ENCODE assay signal across 27 mouse cellular contexts in genomic region chr16:7647275-7647926, GRCm38 (mm10).
DNase-seq lines count a peak whose midpoint lies in the region; ATAC-seq lines count a peak whose summit lies in the region.
"Had no signal": no experiment of that assay in that cellular context is flagged by ENCODE, and none has a peak within 500 bp of the region (broad histone marks: within the 10 kb centered on the region; RNA-seq: fewer than 3 reads in every experiment).

No protein-coding gene starts in this region.

- H3K9me3 ChIP-seq in forebrain, embryonic 16.5 days (ENCODE audit: control insufficient read depth, low read length) = no peaks in the 10 kb centered on the region
- H3K9me3 ChIP-seq in forebrain, embryonic 15.5 days = no peaks in the 10 kb centered on the region
- H3K9me3 ChIP-seq in kidney, embryonic 15.5 days (replicated peaks) = no peaks in the 10 kb centered on the region
- no peaks in the 10 kb centered on the region for H3K9me3 ChIP-seq in midbrain, embryonic 12.5 days
- no peaks in the 10 kb centered on the region for H3K9me3 ChIP-seq in midbrain, embryonic 16.5 days (replicated peaks; ENCODE audit: control insufficient read depth, low read length, poor library complexity, severe bottlenecking)
- no peaks in the 10 kb centered on the region for H3K9me3 ChIP-seq in midbrain, embryonic 13.5 days
- H3K9me3 ChIP-seq: heart, embryonic 10.5 days; heart, embryonic 15.5 days; intestine, embryonic 15.5 days; stomach, embryonic 15.5 days had no signal

- H3K27ac ChIP-seq in forebrain, embryonic 16.5 days (ENCODE audit: low read length) = no peak overlapping the region
- no peak overlapping the region for H3K27ac ChIP-seq in forebrain, embryonic 15.5 days (replicated peaks)
- H3K27ac ChIP-seq in kidney, embryonic 15.5 days = peak overlapping the region; percentile 58
- H3K27ac ChIP-seq in midbrain, embryonic 12.5 days (replicated peaks) = no peak overlapping the region; the same call in 1 of the 2 replicates
- H3K27ac ChIP-seq in midbrain, embryonic 16.5 days (ENCODE audit: low read length) = no peak overlapping the region
- no peak overlapping the region for H3K27ac ChIP-seq in midbrain, embryonic 13.5 days
- H3K27ac ChIP-seq: heart, embryonic 10.5 days; heart, embryonic 15.5 days; hindbrain, postnatal 0 days; intestine, embryonic 15.5 days; liver, embryonic 14.5 days; stomach, embryonic 15.5 days had no signal

- no peaks in the 10 kb centered on the region for H3K27me3 ChIP-seq in forebrain, embryonic 16.5 days (replicated peaks; ENCODE audit: control insufficient read depth, insufficient read depth, low read length)
- no peaks in the 10 kb centered on the region; the same call in 1 of the 2 replicates for H3K27me3 ChIP-seq in forebrain, embryonic 15.5 days
- H3K27me3 ChIP-seq in kidney, embryonic 15.5 days = no peaks in the 10 kb centered on the region
- H3K27me3 ChIP-seq in midbrain, embryonic 12.5 days = no peaks in the 10 kb centered on the region
- H3K27me3 ChIP-seq in midbrain, embryonic 16.5 days (ENCODE audit: control insufficient read depth, insufficient read depth, low read depth, low read length) = no peaks in the 10 kb centered on the region
- H3K27me3 ChIP-seq in midbrain, embryonic 13.5 days = no peaks in the 10 kb centered on the region
- H3K27me3 ChIP-seq: heart, embryonic 15.5 days; intestine, embryonic 15.5 days; stomach, embryonic 15.5 days had no signal

- no peaks in the 10 kb centered on the region for H3K36me3 ChIP-seq in forebrain, embryonic 16.5 days (ENCODE audit: control insufficient read depth, insufficient read depth)
- no peaks in the 10 kb centered on the region for H3K36me3 ChIP-seq in forebrain, embryonic 15.5 days
- no peaks in the 10 kb centered on the region for H3K36me3 ChIP-seq in kidney, embryonic 15.5 days
- no peaks in the 10 kb centered on the region for H3K36me3 ChIP-seq in midbrain, embryonic 12.5 days
- no peaks in the 10 kb centered on the region for H3K36me3 ChIP-seq in midbrain, embryonic 16.5 days (ENCODE audit: control insufficient read depth, insufficient read depth, low read length)
- H3K36me3 ChIP-seq in midbrain, embryonic 13.5 days = no peaks in the 10 kb centered on the region
- H3K36me3 ChIP-seq: heart, embryonic 10.5 days; heart, embryonic 15.5 days; intestine, embryonic 15.5 days; stomach, embryonic 15.5 days had no signal

- peaks cover 10% of the 10 kb centered on the region for H3K4me1 ChIP-seq in forebrain, embryonic 16.5 days (replicated peaks; ENCODE audit: control insufficient read depth, insufficient read depth, low read length)
- H3K4me1 ChIP-seq in forebrain, embryonic 15.5 days = peaks cover 13% of the 10 kb centered on the region
- no peaks in the 10 kb centered on the region for H3K4me1 ChIP-seq in kidney, embryonic 15.5 days
- no peaks in the 10 kb centered on the region; the same call in 1 of the 2 replicates for H3K4me1 ChIP-seq in midbrain, embryonic 12.5 days
- H3K4me1 ChIP-seq in midbrain, embryonic 16.5 days (ENCODE audit: control insufficient read depth, insufficient read depth, low read length) = peaks cover 7% of the 10 kb centered on the region; the same call in 1 of the 2 replicates
- H3K4me1 ChIP-seq in midbrain, embryonic 13.5 days (replicated peaks) = peaks cover 24% of the 10 kb centered on the region
- H3K4me1 ChIP-seq: heart, embryonic 10.5 days; heart, embryonic 15.5 days; intestine, embryonic 15.5 days; stomach, embryonic 15.5 days had no signal

- H3K4me2 ChIP-seq in forebrain, embryonic 16.5 days (ENCODE audit: low read length) = no peak overlapping the region
- H3K4me2 ChIP-seq in forebrain, embryonic 15.5 days (replicated peaks) = no peak overlapping the region
- H3K4me2 ChIP-seq in kidney, embryonic 15.5 days = no peak overlapping the region
- H3K4me2 ChIP-seq in midbrain, embryonic 12.5 days (replicated peaks) = no peak overlapping the region
- no peak overlapping the region for H3K4me2 ChIP-seq in midbrain, embryonic 16.5 days (ENCODE audit: low read length)
- no peak overlapping the region for H3K4me2 ChIP-seq in midbrain, embryonic 13.5 days (replicated peaks)
- H3K4me2 ChIP-seq: heart, embryonic 15.5 days; intestine, embryonic 15.5 days; stomach, embryonic 15.5 days had no signal

- no peak overlapping the region for H3K4me3 ChIP-seq in forebrain, embryonic 16.5 days (replicated peaks; ENCODE audit: low read length)
- no peak overlapping the region for H3K4me3 ChIP-seq in forebrain, embryonic 15.5 days
- no peak overlapping the region for H3K4me3 ChIP-seq in kidney, embryonic 15.5 days (replicated peaks)
- no peak overlapping the region for H3K4me3 ChIP-seq in midbrain, embryonic 12.5 days
- no peak overlapping the region for H3K4me3 ChIP-seq in midbrain, embryonic 16.5 days (ENCODE audit: low read depth, low read length)
- no peak overlapping the region for H3K4me3 ChIP-seq in midbrain, embryonic 13.5 days (replicated peaks)
- H3K4me3 ChIP-seq: heart, embryonic 10.5 days; heart, embryonic 15.5 days; intestine, embryonic 15.5 days; myocyte; stomach, embryonic 15.5 days had no signal

- ATAC-seq in forebrain, embryonic 16.5 days = 0 out of 2 replicates have a peak, but pooled peaks have one; percentile 31
- ATAC-seq in forebrain, embryonic 15.5 days (replicated peaks) = no peak
- peak; percentile 69 for ATAC-seq in kidney, embryonic 15.5 days (replicated peaks; ENCODE audit: low FRiP score)
- ATAC-seq in midbrain, embryonic 12.5 days (ENCODE audit: low FRiP score, low read depth) = peak; percentile 89; the same call in 1 of the 2 replicates
- no peak for ATAC-seq in midbrain, embryonic 16.5 days
- peak; percentile 65; the same call in 1 of the 2 replicates for ATAC-seq in midbrain, embryonic 13.5 days
- ATAC-seq: CD4-positive, CD25-positive, alpha-beta regulatory T cell, adult 4 months; hindbrain, postnatal 0 days; intestine, embryonic 15.5 days had no signal

- no peak overlapping the region for H3K9ac ChIP-seq in forebrain, embryonic 16.5 days (replicated peaks; ENCODE audit: low read depth, low read length)
- no peak overlapping the region for H3K9ac ChIP-seq in forebrain, embryonic 15.5 days (replicated peaks)
- no peak overlapping the region for H3K9ac ChIP-seq in kidney, embryonic 15.5 days
- H3K9ac ChIP-seq in midbrain, embryonic 12.5 days (replicated peaks) = no peak overlapping the region
- H3K9ac ChIP-seq in midbrain, embryonic 16.5 days (ENCODE audit: low read depth, low read length) = no peak overlapping the region
- no peak overlapping the region for H3K9ac ChIP-seq in midbrain, embryonic 13.5 days (replicated peaks)
- H3K9ac ChIP-seq: heart, embryonic 15.5 days; intestine, embryonic 15.5 days; liver, embryonic 14.5 days; stomach, embryonic 15.5 days had no signal

- no peak for DNase-seq in kidney, adult 18-20 months
- no peak for DNase-seq in frontal cortex, postnatal 36 days (ENCODE audit: low spot score in 2 of 2)
- DNase-seq: adrenal gland, postnatal 25 days; cerebellum, adult 18-20 months; cerebellum, postnatal 10 days; gastrocnemius, postnatal 25 days; heart, adult 11 months; kidney, adult 9 months; layer of hippocampus, adult 9-11 months; liver; lung, adult 2 months; lung, postnatal 10 days; right cerebral cortex, postnatal 25 days had no signal

Comparison
In these comparisons a context has a peak if more than half of its experiments do, and no peak if none do; other contexts are left out.
1. ATAC-seq: peak in forebrain, embryonic 16.5 days (single experiment), kidney, embryonic 15.5 days (single experiment), midbrain, embryonic 12.5 days (single experiment) and midbrain, embryonic 13.5 days (single experiment); none in forebrain, embryonic 15.5 days (single experiment) and midbrain, embryonic 16.5 days (single experiment).